Mouse (Mus musculus) left cerebral cortex, postnatal 4 days (tissue): ENCODE results near the gene Nrl. TPM values are rescaled to one million over a fixed set of nuclear protein-coding genes. Genes with fewer than 3 reads are reported as not detected.
A peak's percentile ranks its signal among the peaks of the same experiment; 100 is the strongest.

Source experiments
- DNase-seq: peaks from one replicate; pipeline ENCODE4 v3.0.0-alpha.2; 2022
- intact Hi-C: fragments of 180-260 bp; cut with DNase I; formaldehyde crosslinking; loops from one replicate; pipeline ENCODE4 v1.15.1; 2025
- total RNA-seq, 2 experiments: library from RNA; stranded (reverse); gene quantifications; 2 replicates each; pipeline ENCODE4 v1.2.3; 2021

Nrl gene
- total RNA-seq, 2 experiments from 2014 or later = 0.20 to 0.42 TPM

DNA sequence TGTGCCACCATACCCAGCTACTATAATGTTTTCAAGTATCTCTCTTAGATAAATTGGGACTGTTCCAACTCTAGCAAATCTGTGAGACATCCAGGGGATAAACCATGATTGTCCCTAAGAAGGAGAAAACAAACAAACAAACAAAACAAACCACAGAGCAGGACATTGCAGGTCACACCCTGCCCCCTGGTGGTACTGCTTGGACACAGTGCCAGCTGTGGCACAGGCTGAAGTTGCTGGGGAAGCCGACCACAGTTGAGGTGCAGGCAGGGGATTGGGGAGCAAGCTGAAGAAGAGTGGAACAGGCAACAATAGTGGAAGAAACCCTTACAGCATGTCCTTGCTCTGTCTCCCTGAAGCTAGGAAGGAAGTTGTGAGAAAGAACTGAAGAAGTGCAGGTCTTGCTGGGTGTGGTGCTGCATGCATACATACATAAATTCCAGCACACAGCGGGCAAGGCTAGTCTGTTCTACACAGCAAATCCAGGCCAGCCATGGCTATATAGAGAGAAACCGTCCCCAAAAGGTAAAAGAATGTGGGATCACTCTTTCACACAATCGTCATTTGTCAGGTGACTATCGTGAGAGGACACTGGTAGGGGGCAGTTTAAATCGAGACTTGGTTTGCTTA is 11.4 kb upstream of the Nrl start:
- DNase-seq = peak; percentile 68
- intact Hi-C loops = no loop called here

GRCm38 (mm10) chr14:55527940-55528339 is 3.2 kb upstream of the Nrl start:
- intact Hi-C loops = no loop called here
- DNase-seq = no peak

- no peak for DNase-seq
- intact Hi-C loops = no loop called here
These were observed 1.9 kb upstream of the Nrl start for GRCm38 (mm10) chr14:55526674-55527073.

DNA sequence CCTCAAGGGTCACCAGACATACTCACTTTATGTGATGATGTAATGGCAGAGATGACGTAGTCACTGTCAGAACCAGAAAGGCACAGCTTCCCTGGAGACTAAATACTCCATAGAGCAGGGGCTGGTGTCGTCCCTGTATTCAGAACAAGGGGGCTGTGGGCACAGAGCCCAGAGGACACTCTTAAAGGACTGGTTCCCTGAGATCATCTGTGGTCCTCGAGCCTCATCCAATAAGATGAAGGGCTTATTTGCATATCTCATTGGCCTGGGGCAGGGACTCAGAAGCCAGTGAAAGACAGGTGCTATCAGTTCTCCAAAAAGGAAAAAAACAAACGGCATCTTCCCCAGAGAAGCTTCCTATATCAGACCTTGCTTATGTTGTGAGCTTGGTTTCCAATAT is 719 bp downstream of the Nrl start:
- intact Hi-C loops = no loop called here
- no peak for DNase-seq

- intact Hi-C loops = no loop called here
These were observed 4.1 kb downstream of the Nrl start for GRCm38 (mm10) chr14:55520451-55521361.

GRCm38 (mm10) chr14:55519604-55520003 is 5.2 kb downstream of the Nrl start:
- DNase-seq = no peak
- intact Hi-C loops = no loop called here

More at GRCm38 (mm10) chr14:55520451-55521361, 4.1 kb downstream of the Nrl start:
- DNase-seq = peak; percentile 83

DNA sequence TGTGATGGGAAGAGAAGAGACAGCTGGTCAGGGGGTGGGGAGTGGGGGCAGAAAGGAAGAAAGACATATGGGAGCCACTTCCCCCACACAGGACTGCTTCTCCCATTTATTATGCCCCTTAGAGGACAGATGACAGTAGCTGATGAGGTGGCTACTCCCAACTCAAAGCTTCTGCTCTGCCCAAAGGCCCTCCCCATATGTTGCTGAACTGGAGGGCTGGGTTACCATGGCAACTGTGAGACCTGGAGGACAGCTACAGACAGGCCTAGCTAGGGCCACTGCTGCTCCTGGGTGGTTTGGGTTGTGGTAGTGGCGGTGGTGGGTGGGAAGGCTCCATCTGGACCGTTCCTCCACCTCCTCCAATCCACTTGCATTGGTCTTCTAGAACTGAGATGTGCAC is 5.9 kb downstream of the Nrl start:
- intact Hi-C loops = no loop called here
- DNase-seq = peak; percentile 86

DNA sequence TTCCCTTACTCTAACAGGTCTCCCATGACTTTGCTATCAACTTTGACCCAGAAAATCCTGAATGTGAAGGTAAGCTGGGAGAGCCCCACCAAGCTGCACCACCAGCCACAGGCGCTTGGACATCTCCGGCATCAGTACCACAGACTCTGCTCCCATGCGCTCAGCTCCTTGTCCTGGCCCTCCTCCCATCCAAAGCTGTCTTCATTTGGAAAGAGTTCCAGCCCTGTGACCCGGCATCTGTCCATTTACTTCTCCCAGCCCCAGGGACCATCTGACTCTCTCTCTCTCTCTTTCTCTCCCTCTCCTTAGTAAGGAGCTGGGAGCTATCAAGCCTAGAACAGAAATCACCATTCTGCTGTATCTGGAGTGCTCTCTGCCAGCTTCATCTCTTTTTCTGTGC is 8.9 kb downstream of the Nrl start:
- no peak for DNase-seq
- intact Hi-C loops = no loop called here

DNA sequence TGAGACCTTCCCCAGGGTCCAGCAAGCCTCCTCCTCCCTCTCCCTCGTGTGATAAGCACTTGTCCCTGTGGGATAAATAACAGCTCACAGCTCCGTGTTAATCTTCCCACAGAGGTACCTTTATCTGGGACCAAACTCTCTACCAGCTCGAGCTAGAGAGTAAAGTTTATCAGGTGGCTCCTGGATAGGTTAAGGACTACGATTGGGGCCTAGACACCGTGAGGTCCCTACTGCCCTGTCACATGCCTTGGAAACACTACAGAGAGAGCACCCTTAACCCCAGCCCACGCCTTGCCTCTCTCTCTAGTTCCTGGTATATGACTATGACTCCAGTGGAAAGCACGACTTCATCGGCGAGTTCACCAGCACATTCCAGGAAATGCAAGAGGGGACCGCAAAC is 10.9 kb downstream of the Nrl start:
- intact Hi-C loops = no loop called here
- DNase-seq = no peak

GRCm38 (mm10) chr14:55511037-55511436 is 13.7 kb downstream of the Nrl start:
- no peak for DNase-seq
- intact Hi-C loops = no loop called here

GRCm38 (mm10) chr14:55510125-55510731 is 14.6 kb downstream of the Nrl start, which contains the start of gene Cpne6:
Gene Cpne6, plus strand, starts transcription at chr14:55510445.
- intact Hi-C loops = no loop called here
- DNase-seq = no peak

GRCm38 (mm10) chr14:55509540-55509939 is 15.2 kb downstream of the Nrl start:
- DNase-seq = no peak
- intact Hi-C loops = no loop called here

DNA sequence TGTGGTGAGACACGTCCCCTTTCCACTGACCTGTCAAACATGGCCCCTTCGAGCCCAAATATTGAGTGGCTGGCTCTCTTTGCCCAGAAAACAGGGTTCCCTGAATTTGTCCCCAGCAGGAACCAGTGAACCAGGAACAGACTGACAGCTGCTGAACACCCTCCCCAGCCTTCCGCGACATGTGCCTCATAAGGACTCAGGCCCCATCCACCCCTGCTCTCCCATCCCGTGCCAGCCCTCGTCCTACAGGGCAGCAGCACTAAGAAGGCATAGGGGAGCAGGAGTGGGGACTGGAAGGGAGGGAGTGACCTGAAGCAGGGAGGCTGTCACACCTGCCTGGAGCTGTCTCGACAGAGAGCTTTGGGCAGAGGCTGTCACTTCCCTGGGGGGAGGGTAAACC is 17.0 kb downstream of the Nrl start:
- no peak for DNase-seq
- intact Hi-C loops = no loop called here

DNA sequence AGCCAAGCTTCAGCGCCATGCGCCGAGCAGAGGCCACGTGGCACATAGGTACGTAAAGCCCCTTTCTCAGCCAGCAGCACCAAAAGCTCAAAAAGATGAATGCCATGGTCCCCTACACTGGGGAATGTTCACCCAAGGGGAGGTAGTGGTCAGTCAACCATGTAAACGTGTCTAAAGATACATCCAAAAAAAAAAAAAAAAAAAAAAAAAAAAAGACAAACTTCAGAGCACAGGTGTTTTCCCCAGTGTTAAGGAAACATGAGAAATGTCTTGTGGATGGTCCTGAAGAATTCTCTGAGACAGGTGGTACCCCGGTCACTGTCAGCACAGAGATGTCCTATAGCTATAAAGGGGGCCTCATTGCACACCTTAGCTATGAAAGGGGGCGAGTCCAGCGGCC is 19.2 kb downstream of the Nrl start:
- intact Hi-C loops = no loop called here
- DNase-seq = no peak

GRCm38 (mm10) chr14:55497449-55497821 is 27.3 kb downstream of the Nrl start:
- intact Hi-C loops = loop anchor here (10.0 kb wide), 1 partner anchor 343 kb away; no protein-coding TSS in a partner anchor

DNA sequence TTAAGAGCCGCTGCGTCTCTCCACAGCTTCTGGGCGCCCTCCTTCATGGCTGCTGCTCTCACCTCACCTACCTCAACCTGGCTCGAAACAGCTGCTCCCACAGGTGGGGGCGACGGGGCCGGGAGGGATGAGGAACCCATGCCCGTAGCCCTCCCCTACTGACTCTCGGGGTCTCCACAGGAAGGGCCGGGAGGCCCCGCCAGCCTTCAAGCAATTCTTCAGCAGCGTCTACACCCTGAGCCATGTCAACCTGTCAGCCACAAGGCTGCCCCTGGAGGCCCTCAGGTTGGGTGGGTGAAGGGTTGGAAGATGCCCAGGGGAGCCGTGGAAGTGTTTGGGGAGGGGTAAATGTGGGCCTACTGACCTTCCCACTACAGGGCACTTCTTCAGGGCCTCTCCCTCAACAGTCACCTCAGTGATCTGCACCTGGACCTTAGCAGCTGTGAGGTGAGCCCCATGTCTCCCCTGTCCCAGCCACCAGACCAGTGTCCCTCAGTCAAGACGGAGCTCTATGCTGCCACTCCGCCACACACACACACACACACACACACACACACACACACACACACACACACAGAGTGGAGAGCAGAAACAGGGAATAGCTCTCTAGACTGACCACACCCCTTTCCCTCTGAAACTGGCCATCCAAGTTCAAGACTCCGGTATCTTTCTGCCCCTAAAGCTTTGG is 27.9 kb downstream of the Nrl start:
- no peak for DNase-seq
- intact Hi-C loops = loop anchor here (10.0 kb wide), 1 partner anchor 342 kb away; no protein-coding TSS in a partner anchor

More at GRCm38 (mm10) chr14:55497449-55497821, 27.3 kb downstream of the Nrl start:
- peak; percentile 90 for DNase-seq

GRCm38 (mm10) chr14:55495509-55496240 is 29.1 kb downstream of the Nrl start:
- no peak for DNase-seq
- intact Hi-C loops = loop anchor here (10.0 kb wide), 1 partner anchor 341 kb away; no protein-coding TSS in a partner anchor

GRCm38 (mm10) chr14:55492103-55492502 is 32.7 kb downstream of the Nrl start:
- no peak for DNase-seq
- intact Hi-C loops = loop anchor here (10.0 kb wide), 1 partner anchor 337 kb away; no protein-coding TSS in a partner anchor

DNA sequence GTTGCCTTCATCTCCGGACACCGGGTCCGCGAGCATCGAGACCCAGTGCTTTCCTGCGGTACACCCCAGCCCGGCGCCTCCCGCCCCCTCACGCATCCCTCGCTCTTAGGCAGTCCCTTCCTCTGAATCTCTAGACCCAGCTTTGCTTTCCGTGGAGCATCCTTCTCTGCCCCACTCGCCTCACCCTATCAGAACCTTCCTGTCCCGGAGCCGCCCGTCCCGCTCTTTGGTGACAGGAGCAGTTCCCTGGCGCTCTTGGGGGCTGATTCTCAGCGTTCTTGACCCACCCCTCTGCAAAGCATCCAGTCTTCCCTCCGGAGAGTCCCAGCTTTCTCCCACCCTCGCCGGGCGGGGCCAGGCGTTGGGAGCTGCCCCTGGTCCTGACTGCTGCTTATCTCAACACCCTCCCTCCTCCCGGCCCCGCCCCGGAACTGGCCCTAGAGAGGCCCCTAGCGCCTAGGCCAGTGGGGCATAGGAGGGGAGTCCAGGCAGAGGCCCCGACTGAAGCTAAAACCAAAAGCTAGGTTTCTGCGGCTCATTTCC is 33.4 kb downstream of the Nrl start:
- DNase-seq = peak; percentile 74

More for the DNA sequence above, 33.4 kb downstream of the Nrl start:
- intact Hi-C loops = loop anchor here (10.0 kb wide), 1 partner anchor 337 kb away; no protein-coding TSS in a partner anchor
